Mouse (Mus musculus) forebrain, postnatal 0 days (tissue): ENCODE data around the gene Dab1. TPM values are rescaled to one million over a fixed set of nuclear protein-coding genes. Genes with fewer than 3 reads are reported as not detected.

ENCODE experiments used
- ATAC-seq: fragments of 200-750 bp; cut with Nextera tagmentation; 2 replicates; pipeline ENCODE4 v1.8.0; 2017; ENCODE audit warnings: mild to moderate bottlenecking, moderate library complexity
- DNase-seq: peaks from one replicate; pipeline ENCODE4 v3.0.0-alpha.2; 2015
- H3K27ac ChIP-seq: fragments of 300-500 bp; sonication (generic); 2 replicates; pipeline ENCODE4 v1.5.1; 2014; ENCODE audit warnings: low read depth, mild to moderate bottlenecking, antibody characterized with exemption, low read length, moderate library complexity, mixed read lengths
- H3K27me3 ChIP-seq: fragments of 300-500 bp; sonication (generic); 2 replicates; pipeline ENCODE4 v1.6.1; 2014; ENCODE audit warnings: mild to moderate bottlenecking, low read length, mixed read lengths; ENCODE audit not compliant: insufficient read depth
- H3K36me3 ChIP-seq: fragments of 300-500 bp; sonication (generic); 2 replicates; pipeline ENCODE4 v1.6.1; 2014; ENCODE audit warnings: mild to moderate bottlenecking, moderate library complexity; ENCODE audit not compliant: insufficient read depth
- H3K4me1 ChIP-seq: fragments of 300-500 bp; sonication (generic); 2 replicates; pipeline ENCODE4 v1.6.1; 2014; ENCODE audit warnings: antibody characterized with exemption; ENCODE audit not compliant: insufficient read depth
- H3K4me2 ChIP-seq: fragments of 300-500 bp; sonication (generic); 2 replicates; pipeline ENCODE4 v1.6.1; 2014; ENCODE audit warnings: low read depth, mild to moderate bottlenecking, moderate library complexity
- H3K4me3 ChIP-seq: fragments of 300-500 bp; sonication (generic); 2 replicates; pipeline ENCODE4 v1.5.1; 2014; ENCODE audit warnings: low read depth, low read length, mixed read lengths
- H3K9ac ChIP-seq: fragments of 300-500 bp; sonication (generic); 2 replicates; pipeline ENCODE4 v1.6.1; 2014; ENCODE audit warnings: mild to moderate bottlenecking
- H3K9me3 ChIP-seq: fragments of 300-500 bp; sonication (generic); 2 replicates; pipeline ENCODE4 v1.6.1; 2016; ENCODE audit warnings: low read length
- CTCF ChIP-seq: sonication (generic); IDR thresholded peaks from 2 replicates; pipeline ENCODE4 v1.5.1; 2016; ENCODE audit warnings: antibody characterized with exemption, control low read depth, low read depth
- WGBS: fragments of 180-500 bp; shearing (Covaris S2); extraction: QIAGEN DNeasy Blood & Tissue Kit; methylation state at CpG from one replicate; pipeline ENCODE4 v1.1.7; 2014; 5-methylcytosine and 5-hydroxymethylcytosine counted together
- polyA plus RNA-seq: library from polyadenylated mRNA; unstranded; fragments of >200 nt; fragmentation: Nextera tagmentation; extraction: Ambion mirVana; gene quantifications from 2 replicates; pipeline ENCODE4 v1.2.1, GENCODE M21; 2015
- total RNA-seq: library from RNA; depleted of rRNA; stranded (reverse); fragments of >200 nt; gene quantifications from 2 replicates; pipeline ENCODE4 v1.2.3, GENCODE M21; 2014

The Dab1 gene
- total and polyA plus RNA-seq, 2 experiments from 2014 or later: 64.8 to 141 TPM

DNA sequence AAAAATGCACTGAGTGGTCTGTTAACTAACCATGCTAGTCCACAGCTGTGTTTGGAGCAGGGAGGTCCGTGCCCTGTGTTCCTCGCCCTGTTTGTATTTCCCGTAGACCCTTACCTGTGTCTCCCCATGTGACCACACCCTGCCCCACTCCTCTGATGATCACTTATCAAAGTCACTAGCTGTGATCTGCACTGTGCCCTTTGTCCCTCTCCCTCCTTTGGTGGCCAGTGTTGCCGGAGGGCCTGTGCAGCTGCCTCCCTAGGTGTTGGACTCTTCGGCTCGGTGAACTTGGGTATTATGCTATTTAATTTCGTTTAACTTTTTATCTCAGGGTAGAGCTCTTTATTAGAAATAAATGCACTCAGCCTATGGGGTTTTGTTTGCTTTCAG, 844.6 kb downstream of the Dab1 start:
- DNase-seq (no peak), ATAC-seq (no peak)
- no peaks in the 10 kb centered on the region for H3K36me3 ChIP-seq
- no peak overlapping the region for H3K27ac ChIP-seq
- no peak overlapping the region for H3K4me2 ChIP-seq
- no peak for TF ChIP-seq CTCF
- WGBS: 64% methylated on average over 7 of the region's 7 CpGs
- no peak overlapping the region for H3K4me3 ChIP-seq
- no peaks in the 10 kb centered on the region for H3K4me1 ChIP-seq
- no peaks in the 10 kb centered on the region for H3K9me3 ChIP-seq
- H3K9ac ChIP-seq: no peak overlapping the region
- H3K27me3 ChIP-seq: no peaks in the 10 kb centered on the region

DNA sequence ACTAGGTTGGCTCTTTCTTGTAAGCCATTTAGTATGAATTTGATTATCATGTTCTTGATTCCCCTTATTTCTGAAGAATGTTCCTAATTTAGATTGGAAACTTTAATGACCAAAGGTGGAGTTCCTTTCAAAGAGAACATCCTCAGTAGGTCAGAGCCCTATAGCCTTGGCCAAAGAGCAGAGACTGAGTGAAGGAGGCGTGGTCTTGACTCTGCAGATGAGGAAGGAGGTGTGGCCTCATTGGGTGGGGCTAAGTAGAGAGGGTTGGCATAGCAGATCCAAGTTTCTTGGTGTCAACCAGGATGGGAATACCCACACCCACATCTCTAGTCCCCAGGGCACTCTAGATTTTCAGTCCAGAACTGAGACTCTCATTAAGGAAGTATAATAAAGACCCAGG, 846.4 kb downstream of the Dab1 start:
- no peaks in the 10 kb centered on the region for H3K4me1 ChIP-seq

DNA sequence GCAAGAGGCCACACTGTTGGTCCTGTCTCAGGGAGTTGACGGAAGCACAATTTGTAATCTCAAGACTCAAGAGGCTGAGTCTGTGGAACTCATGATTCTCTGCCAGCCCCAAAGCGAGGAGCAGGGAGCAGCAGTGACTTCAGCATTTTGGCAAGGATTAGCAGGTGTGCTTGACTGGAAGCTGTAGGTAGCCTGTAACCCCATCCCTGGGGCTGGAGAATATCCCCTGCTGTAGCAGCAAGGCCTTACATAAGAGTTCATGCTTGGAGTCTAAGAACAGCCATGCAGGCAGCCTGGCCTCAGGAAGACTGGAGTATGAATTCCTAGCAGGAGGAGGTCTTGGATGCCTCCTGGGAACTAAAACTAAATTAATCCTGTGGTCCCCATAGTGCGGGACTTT, 849.5 kb downstream of the Dab1 start:
- no peak for TF ChIP-seq CTCF
- no peak overlapping the region for H3K4me3 ChIP-seq
- 80% methylated on average over 3 of the region's 3 CpGs for WGBS
- no peak overlapping the region for H3K9ac ChIP-seq
- no peak overlapping the region for H3K27ac ChIP-seq
- H3K4me1 ChIP-seq: no peaks in the 10 kb centered on the region
- no peaks in the 10 kb centered on the region for H3K9me3 ChIP-seq
- ATAC-seq (no peak), DNase-seq (no peak)
- H3K27me3 ChIP-seq: no peaks in the 10 kb centered on the region
- no peaks in the 10 kb centered on the region for H3K36me3 ChIP-seq
- no peak overlapping the region for H3K4me2 ChIP-seq

More for the DNA sequence above, 846.4 kb downstream of the Dab1 start:
- ATAC-seq (no peak), DNase-seq (no peak)
- Histone ChIP-seq H3K27ac (no peak overlapping the region), H3K4me3 (no peak overlapping the region), H3K4me2 (no peak overlapping the region), H3K27me3 (no peaks in the 10 kb centered on the region), H3K9me3 (no peaks in the 10 kb centered on the region), H3K9ac (no peak overlapping the region), H3K36me3 (no peaks in the 10 kb centered on the region)
- no peak for TF ChIP-seq CTCF
- 89% methylated on average over 1 of the region's 1 CpGs for WGBS

DNA sequence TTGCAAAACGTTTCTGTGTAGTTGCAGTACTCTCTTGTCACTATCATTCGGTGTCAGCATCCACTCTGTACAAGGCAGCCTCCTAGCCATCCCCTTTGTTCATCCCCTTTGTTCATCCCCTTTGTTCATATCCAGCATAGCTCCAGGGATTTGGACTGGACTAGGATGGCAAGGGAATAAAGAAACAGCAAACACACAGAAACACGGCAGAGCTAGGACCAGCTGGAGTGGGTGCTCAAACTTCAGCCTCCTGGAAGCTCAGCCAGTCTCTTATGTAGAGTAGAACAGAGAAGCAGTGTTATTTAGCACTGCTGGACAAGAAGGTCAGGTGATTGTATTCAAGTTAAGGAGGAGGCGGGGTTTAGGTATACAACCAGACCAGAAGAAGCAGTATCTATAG, 853.8 kb downstream of the Dab1 start:
- Histone ChIP-seq H3K9me3 (no peaks in the 10 kb centered on the region), H3K27me3 (no peaks in the 10 kb centered on the region), H3K27ac (no peak overlapping the region), H3K36me3 (no peaks in the 10 kb centered on the region), H3K4me1 (no peaks in the 10 kb centered on the region), H3K4me2 (no peak overlapping the region), H3K9ac (no peak overlapping the region), H3K4me3 (no peak overlapping the region)
- DNase-seq (no peak), ATAC-seq (no peak)
- TF ChIP-seq CTCF: no peak
- WGBS: 56% methylated on average over 4 of the region's 4 CpGs

DNA sequence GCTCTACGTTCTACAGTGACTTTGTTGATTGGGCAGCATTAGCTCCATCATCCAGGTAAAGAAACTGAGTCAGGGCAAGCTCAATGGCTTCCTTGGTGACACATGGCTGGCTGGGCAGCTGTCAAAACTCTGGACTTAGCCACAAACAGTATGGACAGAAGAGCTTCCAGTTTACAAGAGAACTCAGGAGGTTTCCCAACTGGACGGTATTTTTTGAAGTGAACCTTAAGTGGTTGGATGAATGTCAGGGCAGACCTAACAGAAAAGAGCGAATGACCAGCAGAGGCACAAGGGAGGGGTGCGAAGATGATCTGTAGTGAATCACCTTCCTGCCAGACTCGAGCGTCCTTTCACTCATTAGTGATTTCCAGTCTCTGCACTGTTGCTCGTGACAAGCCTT, 857.7 kb downstream of the Dab1 start:
- DNase-seq (no peak), ATAC-seq (no peak)
- WGBS: 90% methylated on average over 7 of the region's 7 CpGs
- Histone ChIP-seq H3K4me2 (no peak overlapping the region), H3K36me3 (no peaks in the 10 kb centered on the region), H3K4me1 (no peaks in the 10 kb centered on the region), H3K9me3 (no peaks in the 10 kb centered on the region), H3K4me3 (no peak overlapping the region), H3K27ac (no peak overlapping the region), H3K9ac (no peak overlapping the region), H3K27me3 (no peaks in the 10 kb centered on the region)
- TF ChIP-seq CTCF: no peak

DNA sequence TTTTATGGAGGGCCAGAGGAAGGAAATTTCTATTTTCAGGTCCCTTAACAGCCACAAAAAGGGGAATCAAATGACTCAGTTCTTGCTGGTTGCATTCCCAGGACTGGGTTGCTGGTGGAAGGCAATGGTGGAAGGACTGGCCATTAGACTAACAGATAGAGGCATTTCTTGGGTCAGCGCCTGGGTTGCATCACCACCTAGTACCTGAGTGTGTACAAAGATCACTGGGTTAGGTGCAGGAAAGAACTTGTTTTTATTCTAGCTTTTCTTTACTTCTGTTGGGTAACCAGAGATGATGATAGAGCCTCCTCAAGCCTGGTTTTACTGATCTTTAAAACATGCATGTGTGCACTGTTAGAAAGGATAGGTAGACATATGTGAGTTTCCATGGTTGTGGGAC, 864.8 kb downstream of the Dab1 start:
- H3K36me3 ChIP-seq: no peaks in the 10 kb centered on the region
- no peaks in the 10 kb centered on the region for H3K9me3 ChIP-seq
- ATAC-seq: no peak
- TF ChIP-seq CTCF: no peak
- DNase-seq: no peak
- no peaks in the 10 kb centered on the region for H3K4me1 ChIP-seq
- H3K9ac ChIP-seq: no peak overlapping the region
- no peak overlapping the region for H3K4me3 ChIP-seq
- no peaks in the 10 kb centered on the region for H3K27me3 ChIP-seq
- no peak overlapping the region for H3K4me2 ChIP-seq
- 97% methylated on average over 1 of the region's 1 CpGs for WGBS
- no peak overlapping the region for H3K27ac ChIP-seq

DNA sequence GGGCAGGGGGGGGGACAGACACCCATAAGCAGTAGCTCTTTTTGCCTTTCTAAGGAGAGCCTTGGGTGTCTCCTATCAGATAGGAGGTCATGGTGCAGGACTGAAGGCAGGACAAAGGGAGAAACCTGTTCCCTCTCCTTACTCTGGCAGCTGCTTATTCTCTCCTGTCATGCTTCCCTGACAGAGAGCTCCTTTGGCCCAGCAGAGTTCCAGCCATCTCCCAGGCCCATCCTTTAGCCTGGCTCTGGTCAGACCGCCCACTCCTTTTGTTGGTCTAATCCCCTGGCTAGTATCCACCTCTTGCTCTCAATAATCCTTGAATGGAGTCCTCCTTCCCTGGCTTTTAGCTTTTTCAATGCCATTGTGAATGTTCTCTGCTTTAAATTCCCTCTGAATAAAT, 878.1 kb downstream of the Dab1 start:
- H3K27me3 ChIP-seq: no peaks in the 10 kb centered on the region
- no peak overlapping the region for H3K9ac ChIP-seq
- no peak for TF ChIP-seq CTCF
- peaks cover 5% of the 10 kb centered on the region; the same call in 1 of the 2 replicates for H3K4me1 ChIP-seq
- H3K9me3 ChIP-seq: no peaks in the 10 kb centered on the region
- H3K4me3 ChIP-seq: no peak overlapping the region
- WGBS: 35% methylated on average over 1 of the region's 1 CpGs
- H3K27ac ChIP-seq: no peak overlapping the region
- DNase-seq: no peak
- H3K4me2 ChIP-seq: no peak overlapping the region
- ATAC-seq: peak; percentile 50; the same call in 1 of the 2 replicates
- no peaks in the 10 kb centered on the region for H3K36me3 ChIP-seq

DNA sequence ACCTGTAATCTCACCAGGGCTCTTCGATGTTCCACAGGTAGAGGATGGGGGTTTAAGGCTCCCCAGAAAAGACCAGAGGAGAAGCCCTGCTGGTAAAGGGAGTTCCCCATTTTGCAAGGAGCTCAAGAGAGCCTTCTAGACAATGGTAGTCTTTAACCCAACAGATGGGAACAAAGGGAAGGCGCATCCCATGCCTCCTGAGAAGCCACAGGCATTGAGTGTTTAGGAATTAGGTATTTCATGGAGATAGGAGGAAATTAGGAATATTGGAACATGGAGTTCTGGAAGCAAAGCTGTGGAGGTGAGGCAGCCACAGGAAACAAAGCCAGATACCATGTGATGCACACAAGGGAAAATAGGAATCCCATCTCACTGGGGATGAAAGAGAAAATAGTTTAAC, 881.0 kb downstream of the Dab1 start:
- TF ChIP-seq CTCF: no peak
- no peak for DNase-seq
- H3K4me1 ChIP-seq: peaks cover 5% of the 10 kb centered on the region; the same call in 1 of the 2 replicates
- H3K4me2 ChIP-seq: no peak overlapping the region
- H3K4me3 ChIP-seq: no peak overlapping the region
- no peaks in the 10 kb centered on the region for H3K9me3 ChIP-seq
- no peaks in the 10 kb centered on the region for H3K27me3 ChIP-seq
- no peaks in the 10 kb centered on the region for H3K36me3 ChIP-seq
- ATAC-seq: no peak
- H3K27ac ChIP-seq: no peak overlapping the region
- 86% methylated on average over 2 of the region's 2 CpGs for WGBS
- no peak overlapping the region for H3K9ac ChIP-seq
